Mouse (Mus musculus): ENCODE measurements around the gene Ankrd1.
A peak's percentile ranks its signal among the peaks of the same experiment; 100 is the strongest.

The Ankrd1 gene

DNA sequence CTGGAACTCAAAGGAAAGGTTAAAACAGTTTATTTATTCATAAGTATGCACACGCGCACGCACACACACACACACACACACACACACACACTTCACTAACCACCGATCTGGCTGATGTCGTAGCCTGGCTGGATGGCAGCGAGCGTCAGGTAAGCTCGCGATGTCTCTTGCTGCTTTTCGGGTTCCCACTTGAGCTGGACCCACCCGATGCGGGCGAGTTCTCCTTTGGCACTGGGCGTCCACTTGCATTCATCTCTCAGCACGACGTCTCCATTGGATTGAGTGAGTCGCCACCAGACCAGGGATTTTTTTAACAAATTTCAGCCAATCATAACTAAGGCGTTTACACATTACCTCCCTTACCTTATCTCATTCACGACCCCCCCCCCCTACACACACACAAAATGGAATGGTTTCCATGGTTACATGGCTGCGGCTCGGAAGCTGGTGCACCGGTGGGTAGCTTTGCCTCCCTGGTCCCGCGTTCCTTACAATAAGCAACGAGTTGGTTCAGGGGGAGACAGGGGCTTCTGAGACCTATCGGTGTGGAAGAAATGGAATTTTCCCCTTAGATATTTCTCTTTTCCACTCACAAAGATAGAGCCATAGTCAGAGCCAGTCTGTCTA is 10.5 kb downstream of the Ankrd1 start:
- DNase-seq = no peak

GRCm38 (mm10) chr19:36103909-36104308 is 16.0 kb downstream of the Ankrd1 start:
- no peak for DNase-seq

DNA sequence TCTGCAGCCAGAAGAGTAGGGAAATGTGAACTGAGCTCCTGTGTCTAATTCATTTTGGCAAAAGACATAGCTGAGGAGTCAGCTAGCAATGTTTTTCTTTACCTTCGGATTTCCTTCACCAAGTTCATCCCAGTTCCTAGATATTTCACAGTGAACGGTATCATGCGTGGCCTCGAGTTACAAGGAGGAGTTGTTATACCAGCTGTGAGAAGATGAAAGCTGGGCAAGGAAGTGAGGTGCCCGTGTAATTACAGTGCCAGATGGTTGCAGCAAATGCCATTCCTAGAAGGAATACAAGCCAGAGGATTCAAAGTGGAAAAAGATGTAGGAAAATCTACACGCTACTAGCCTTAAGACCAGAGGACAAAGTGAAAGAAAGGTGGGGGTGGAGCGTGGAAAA is 21.0 kb downstream of the Ankrd1 start:
- DNase-seq = no peak

- DNase-seq = no peak
These were observed 21.6 kb downstream of the Ankrd1 start for GRCm38 (mm10) chr19:36098265-36098664.

DNA sequence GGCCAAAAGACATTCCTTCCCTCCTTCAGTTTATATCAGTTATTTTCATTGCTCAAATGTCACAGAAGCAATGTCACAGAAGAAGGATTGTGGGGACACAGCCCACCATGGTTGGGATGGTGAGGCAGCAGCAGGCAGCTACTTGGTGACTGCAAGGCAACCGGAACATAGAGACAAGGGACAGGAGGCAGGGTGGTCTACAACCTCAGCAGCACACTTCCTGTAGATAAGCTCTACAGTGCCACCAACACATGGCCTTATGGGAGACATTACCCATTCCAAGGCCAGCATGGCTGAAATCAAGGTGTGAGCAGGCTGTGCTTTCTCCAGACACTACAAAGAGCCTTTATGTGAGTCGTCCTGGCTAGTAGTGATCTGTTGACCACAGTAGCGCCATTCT is 22.7 kb downstream of the Ankrd1 start:
- no peak for DNase-seq

DNA sequence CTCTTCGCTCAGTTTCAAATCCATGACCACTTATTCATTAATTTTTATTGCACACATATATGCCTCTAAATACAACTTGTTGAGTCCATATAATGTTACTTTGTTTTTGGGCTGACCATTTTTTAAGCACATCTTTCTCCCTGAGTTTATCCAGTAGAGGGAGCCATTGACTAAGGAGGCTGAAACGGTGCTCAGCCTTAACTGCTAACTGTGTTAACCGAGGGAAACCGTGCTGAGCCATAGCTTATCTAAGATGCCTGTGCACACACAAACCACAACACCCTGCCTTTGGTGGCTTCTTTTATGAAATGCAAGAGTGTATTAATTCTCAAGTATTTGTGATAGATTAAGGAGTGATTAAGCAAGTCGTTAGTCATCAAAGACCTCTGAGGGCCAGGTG is 29.1 kb downstream of the Ankrd1 start:
- DNase-seq = no peak

- DNase-seq = peak; percentile 91
These were observed 36.4 kb downstream of the Ankrd1 start, which contains the start of gene Rpp30 for GRCm38 (mm10) chr19:36083262-36084225. Rpp30 (plus strand) TSS chr19:36083716.

DNA sequence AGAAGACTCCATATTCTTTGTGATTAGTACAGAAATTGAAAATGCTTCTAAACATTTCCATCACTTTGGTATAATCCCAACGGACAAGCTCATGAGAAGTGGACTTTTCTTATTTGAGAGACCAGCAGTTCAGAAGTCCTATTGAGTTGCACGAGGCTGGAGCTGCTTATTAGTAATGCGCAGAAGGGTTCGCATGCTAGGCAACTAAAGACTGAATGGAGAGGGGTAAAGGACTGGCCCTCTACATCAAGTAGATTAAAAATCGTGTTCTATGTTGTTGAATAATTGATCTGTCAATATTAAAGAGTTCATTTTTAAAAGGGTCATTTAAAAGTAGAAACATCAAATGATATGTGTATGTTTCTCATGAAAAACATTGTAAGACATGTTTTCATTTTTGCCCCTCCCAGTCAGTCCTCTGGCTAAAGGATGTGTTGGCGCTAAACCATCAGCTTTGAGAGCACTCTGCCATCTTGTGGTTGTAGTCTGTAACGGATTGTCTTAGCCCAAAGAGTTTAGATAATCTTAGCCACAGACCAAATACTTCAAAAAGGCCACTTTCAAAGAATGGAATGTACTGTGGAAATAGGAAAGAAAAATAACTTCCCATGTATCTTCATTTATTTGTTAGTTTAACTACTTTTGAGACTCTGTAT is 37.2 kb downstream of the Ankrd1 start:
- peak; percentile 51 for DNase-seq

DNA sequence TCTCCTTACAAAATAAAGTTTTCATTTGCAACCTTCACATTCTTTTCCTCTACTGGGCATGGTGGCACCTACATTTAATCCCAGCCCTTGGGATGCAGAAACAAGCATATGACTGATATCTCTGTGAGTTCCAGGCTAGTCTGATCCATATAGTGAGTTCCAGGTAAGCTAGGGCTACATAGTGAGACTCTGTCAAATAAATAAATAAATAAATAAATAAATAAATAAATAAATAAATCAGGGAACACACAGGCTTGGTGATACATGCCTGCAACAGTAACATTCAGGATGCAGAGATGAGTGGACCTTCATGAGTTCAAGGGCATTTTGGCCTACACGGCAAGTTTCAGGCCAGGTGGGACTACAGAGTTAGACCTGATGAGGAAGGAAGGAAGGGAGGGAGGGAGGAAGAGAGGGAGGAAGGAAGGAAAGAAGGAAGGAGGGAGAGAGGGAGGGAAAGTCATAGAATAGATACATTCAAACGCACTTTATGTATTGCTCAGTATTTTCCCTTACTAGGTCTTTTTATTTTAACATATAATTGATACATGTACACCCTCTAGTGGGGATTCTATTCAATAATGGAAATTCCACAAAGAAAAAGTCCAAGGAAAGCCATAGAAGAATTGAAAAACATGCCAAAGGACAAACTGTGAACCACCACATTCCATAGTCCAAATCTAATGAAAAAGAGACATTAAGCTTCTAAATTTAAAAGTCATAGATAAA is 56.9 kb downstream of the Ankrd1 start:
- DNase-seq = no peak

Data from kidney, postnatal 10 days (tissue).